In genomic region chr4:90437375-90438190, GRCm38 (mm10) we compare ENCODE assay signal across 9 mouse cellular contexts.
A peak's percentile ranks its signal among the peaks of the same experiment; 100 is the strongest.
DNase-seq lines count a peak whose midpoint lies in the region; ATAC-seq and TF ChIP-seq lines count a peak whose summit lies in the region.
"Had no signal": no experiment of that assay in that cellular context is flagged by ENCODE, and none has a peak within 500 bp of the region (broad histone marks: within the 10 kb centered on the region; RNA-seq: fewer than 3 reads in every experiment).

No protein-coding gene starts in this region.

- no peak overlapping the region for H3K27ac ChIP-seq in midbrain, embryonic 11.5 days (ENCODE audit: low read depth, low read length)
- no peak overlapping the region for H3K27ac ChIP-seq in midbrain, embryonic 10.5 days (replicated peaks)
- H3K27ac ChIP-seq in hindbrain, postnatal 0 days: no peak overlapping the region
- H3K27ac ChIP-seq: kidney, postnatal 0 days had no signal

- no peak for DNase-seq in midbrain, embryonic 11.5 days (ENCODE audit: low spot score, missing footprints)
- DNase-seq in midbrain, embryonic 10.5 days (ENCODE audit: low spot score): no peak
- peak; percentile 86 for DNase-seq in hindbrain, postnatal 0 days (ENCODE audit: low spot score)
- DNase-seq in mesoderm, embryonic 11.5 days (ENCODE audit: low read depth, low spot score): peak; percentile 21
- DNase-seq in right cerebral cortex, postnatal 4 days: peak; percentile 10
- no peak for DNase-seq in urinary bladder, postnatal 14 days (ENCODE audit: low spot score)
- DNase-seq in urinary bladder, postnatal 25 days (ENCODE audit: low spot score): no peak
- DNase-seq in cerebellum, adult 9-11 months: no peak

- no peak for TF ChIP-seq CTCF in hindbrain, postnatal 0 days (IDR thresholded peaks at IDR 0.05; ENCODE audit: low read depth)

- WGBS in midbrain, embryonic 11.5 days: 63% methylated on average over 7 of the region's 7 CpGs
- WGBS in midbrain, embryonic 10.5 days: 71% methylated on average over 7 of the region's 7 CpGs
- 22% methylated on average over 7 of the region's 7 CpGs for WGBS in hindbrain, postnatal 0 days

- H3K9me3 ChIP-seq in midbrain, embryonic 11.5 days (ENCODE audit: control insufficient read depth, low read length): no peaks in the 10 kb centered on the region
- H3K9me3 ChIP-seq in midbrain, embryonic 10.5 days (replicated peaks): no peaks in the 10 kb centered on the region
- no peaks in the 10 kb centered on the region for H3K9me3 ChIP-seq in hindbrain, postnatal 0 days (ENCODE audit: low read length)

- no peak overlapping the region for H3K9ac ChIP-seq in midbrain, embryonic 11.5 days (ENCODE audit: low read length)
- H3K9ac ChIP-seq in hindbrain, postnatal 0 days (replicated peaks; ENCODE audit: low read length): no peak overlapping the region

- H3K36me3 ChIP-seq in midbrain, embryonic 11.5 days (ENCODE audit: control insufficient read depth, insufficient read depth, low read length): no peaks in the 10 kb centered on the region
- no peaks in the 10 kb centered on the region for H3K36me3 ChIP-seq in midbrain, embryonic 10.5 days
- no peaks in the 10 kb centered on the region for H3K36me3 ChIP-seq in hindbrain, postnatal 0 days (ENCODE audit: insufficient read depth, low read length)

- no peak overlapping the region for H3K4me2 ChIP-seq in midbrain, embryonic 11.5 days
- H3K4me2 ChIP-seq in hindbrain, postnatal 0 days (ENCODE audit: low read depth, low read length): peak overlapping the region; percentile 43

- ATAC-seq in midbrain, embryonic 11.5 days (ENCODE audit: low FRiP score): peak; percentile 91
- ATAC-seq in hindbrain, postnatal 0 days: peak; percentile 98

- no peaks in the 10 kb centered on the region for H3K4me1 ChIP-seq in midbrain, embryonic 11.5 days (ENCODE audit: control insufficient read depth, insufficient read depth, low read length)
- H3K4me1 ChIP-seq in midbrain, embryonic 10.5 days: no peaks in the 10 kb centered on the region; the same call in 1 of the 2 replicates
- no peaks in the 10 kb centered on the region for H3K4me1 ChIP-seq in hindbrain, postnatal 0 days (ENCODE audit: insufficient read depth, low read length)

- no peaks in the 10 kb centered on the region for H3K27me3 ChIP-seq in midbrain, embryonic 11.5 days (ENCODE audit: control insufficient read depth, insufficient read depth, low read length)
- H3K27me3 ChIP-seq in midbrain, embryonic 10.5 days (ENCODE audit: low read depth, poor library complexity, severe bottlenecking): no peaks in the 10 kb centered on the region
- no peaks in the 10 kb centered on the region for H3K27me3 ChIP-seq in hindbrain, postnatal 0 days (ENCODE audit: insufficient read depth, low read length)

- H3K4me3 ChIP-seq in midbrain, embryonic 11.5 days (ENCODE audit: low read depth, low read length): no peak overlapping the region
- no peak overlapping the region for H3K4me3 ChIP-seq in midbrain, embryonic 10.5 days
- peak overlapping the region; percentile 4; the same call in 1 of the 2 replicates for H3K4me3 ChIP-seq in hindbrain, postnatal 0 days (ENCODE audit: low read length)

Comparison
In these comparisons a context has a peak if more than half of its experiments do, and no peak if none do; other contexts are left out.
1. DNase-seq: peak in hindbrain, postnatal 0 days (single experiment), mesoderm, embryonic 11.5 days (single experiment) and right cerebral cortex, postnatal 4 days (single experiment); none in midbrain, embryonic 11.5 days (single experiment), midbrain, embryonic 10.5 days (single experiment), urinary bladder, postnatal 14 days (single experiment), urinary bladder, postnatal 25 days (single experiment) and cerebellum, adult 9-11 months (single experiment).